Mouse (Mus musculus): Measurements from ENCODE around the gene Ryr3.

Gene Ryr3

DNA sequence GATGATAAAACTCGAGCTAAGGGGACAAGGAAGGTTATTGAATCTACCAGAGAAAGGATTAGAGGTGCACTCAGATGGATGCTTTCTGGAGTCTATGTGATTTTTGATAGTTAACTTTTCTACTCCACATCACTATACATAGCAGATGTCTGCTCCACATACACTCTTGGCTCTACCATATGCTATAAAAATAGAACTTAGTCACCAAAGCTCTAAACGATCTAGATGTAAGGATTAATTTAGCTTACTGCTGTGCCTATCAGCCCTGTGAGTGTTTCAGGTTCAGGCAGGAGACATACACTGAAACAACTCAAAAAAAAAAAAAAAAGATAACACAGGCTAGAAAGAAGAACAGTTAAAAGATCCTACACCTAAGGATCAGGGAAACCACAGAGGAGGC is 410.9 kb downstream of the Ryr3 start:
- in situ Hi-C loops (cut with MboI, MseI) = loop anchor here (25.0 kb wide), 1 partner anchor 956 kb away; the partner anchor contains the start of gene Grem1

DNA sequence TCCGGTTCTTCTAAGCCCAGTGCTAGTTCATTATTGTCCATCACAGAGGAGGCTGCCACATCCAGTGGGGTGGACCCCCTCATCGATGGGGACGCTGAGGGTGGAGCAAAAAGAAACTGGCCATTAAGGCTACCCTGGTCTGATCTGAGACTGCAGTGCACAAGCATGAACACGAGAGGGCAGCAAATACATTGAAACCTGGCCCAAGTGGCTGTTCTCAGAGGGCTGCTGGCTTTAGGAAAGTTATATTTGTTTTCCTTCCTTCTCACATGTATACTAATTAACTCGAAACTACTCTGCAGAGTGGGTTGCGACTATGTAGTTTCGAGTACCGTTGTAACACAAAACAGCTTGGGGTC is 416.9 kb downstream of the Ryr3 start:
- in situ Hi-C loops (cut with MboI, MseI) = loop anchor here (25.0 kb wide), 1 partner anchor 962 kb away; the partner anchor contains the start of gene Grem1

DNA sequence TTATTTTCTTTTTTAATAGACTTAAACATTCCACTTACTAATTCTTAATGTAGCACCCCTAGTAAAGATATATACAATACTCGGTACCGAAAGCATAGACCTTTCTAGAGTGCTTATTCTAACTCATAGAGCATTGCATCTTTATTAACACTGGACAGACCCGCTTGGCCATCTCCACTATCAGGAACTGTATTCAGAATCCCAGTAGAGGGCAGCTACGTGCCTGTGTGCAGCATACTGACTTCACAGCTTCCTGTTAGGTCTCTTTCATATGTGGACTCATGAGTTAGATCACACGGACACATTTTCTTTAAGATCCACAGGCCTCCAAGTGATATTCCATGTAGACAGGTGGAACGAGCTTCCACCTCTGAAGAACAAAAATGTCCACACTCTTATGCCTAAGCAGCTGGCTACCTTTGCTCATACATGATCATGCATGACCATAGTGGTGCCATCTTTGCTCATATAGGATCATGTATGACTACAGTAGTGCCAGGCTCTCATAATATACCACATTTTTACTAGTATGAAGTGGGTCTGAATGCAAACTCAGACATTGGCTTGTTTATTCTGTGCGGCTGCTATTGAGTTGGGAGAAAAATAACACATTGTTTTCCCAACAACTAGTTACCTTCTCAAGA is 417.4 kb downstream of the Ryr3 start:
- in situ Hi-C loops (cut with MboI, MseI) = no loop called here

DNA sequence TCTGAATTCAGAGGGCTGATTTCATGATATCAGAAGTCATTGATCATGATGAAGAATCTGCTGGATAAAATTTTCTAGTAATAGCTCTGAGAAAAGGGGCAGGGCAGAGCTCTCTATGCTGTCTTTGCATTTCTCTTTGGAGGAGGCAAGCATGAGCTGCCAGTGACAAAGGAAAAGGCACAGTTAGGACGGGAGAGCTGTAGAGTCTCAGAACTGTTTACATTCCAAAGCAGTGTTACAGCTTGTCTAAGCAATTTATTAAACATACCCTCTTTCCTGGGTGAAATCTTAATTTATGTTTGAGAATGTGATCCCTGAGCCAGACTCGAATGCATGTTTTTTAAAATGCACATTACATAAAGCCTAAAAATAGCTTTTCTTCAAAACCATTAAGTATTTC is 435.3 kb downstream of the Ryr3 start:
- in situ Hi-C loops (cut with MboI, MseI) = no loop called here

DNA sequence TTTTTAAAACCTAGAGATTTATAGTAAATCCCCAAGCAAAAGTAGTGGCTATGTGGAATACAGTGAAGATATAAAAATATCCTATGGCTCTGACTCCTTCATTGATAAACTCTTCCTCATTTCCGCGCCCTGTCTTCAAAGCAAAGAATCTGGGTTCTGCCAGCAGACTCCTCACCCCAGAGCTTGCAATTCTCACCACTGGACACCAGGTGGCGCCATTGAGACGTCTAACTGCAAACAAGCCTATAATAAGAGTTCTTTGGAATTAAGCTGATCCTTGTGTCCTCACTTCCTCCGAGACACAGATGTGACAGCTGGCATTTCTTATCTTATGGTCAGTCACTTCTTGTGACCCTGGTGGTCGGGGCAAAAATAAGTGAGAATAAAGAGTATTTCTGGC is 442.1 kb downstream of the Ryr3 start:
- in situ Hi-C loops (cut with MboI, MseI) = loop anchor here (10.0 kb wide), 1 partner anchor 460 kb away; no protein-coding TSS in a partner anchor

DNA sequence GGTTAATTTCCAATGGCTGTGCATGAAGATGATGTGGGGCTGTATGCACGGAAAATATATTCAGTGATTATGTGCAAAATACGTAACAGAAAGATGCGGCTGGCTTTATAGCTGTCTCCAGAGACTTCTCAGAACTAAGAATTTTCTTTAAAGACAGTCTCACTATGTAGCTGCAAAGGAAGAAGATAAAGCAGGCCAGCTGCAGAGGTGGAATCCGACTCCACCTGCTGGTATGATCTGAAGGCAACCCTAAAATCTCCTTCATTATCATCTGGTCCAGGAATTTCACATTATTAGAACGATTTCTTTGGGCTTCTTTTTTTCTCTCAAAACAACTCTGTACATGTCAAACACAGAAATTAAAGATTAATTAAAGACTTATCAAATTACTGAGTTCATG is 449.2 kb downstream of the Ryr3 start:
- in situ Hi-C loops (cut with MboI, MseI) = loop anchor here (10.0 kb wide), 1 partner anchor 263 kb away; no protein-coding TSS in a partner anchor

- in situ Hi-C loops (cut with MboI, MseI) = loop anchor here (10.0 kb wide), 1 partner anchor 260 kb away; no protein-coding TSS in a partner anchor
These were observed 451.9 kb downstream of the Ryr3 start for GRCm38 (mm10) chr2:112765046-112765445.

GRCm38 (mm10) chr2:112764274-112764673 is 452.6 kb downstream of the Ryr3 start:
- in situ Hi-C loops (cut with MboI, MseI) = loop anchor here (10.0 kb wide), 1 partner anchor 259 kb away; no protein-coding TSS in a partner anchor

- in situ Hi-C loops (cut with MboI, MseI) = loop anchor here (10.0 kb wide), 1 partner anchor 257 kb away; no protein-coding TSS in a partner anchor
These were observed 454.9 kb downstream of the Ryr3 start for GRCm38 (mm10) chr2:112762006-112762405.

DNA sequence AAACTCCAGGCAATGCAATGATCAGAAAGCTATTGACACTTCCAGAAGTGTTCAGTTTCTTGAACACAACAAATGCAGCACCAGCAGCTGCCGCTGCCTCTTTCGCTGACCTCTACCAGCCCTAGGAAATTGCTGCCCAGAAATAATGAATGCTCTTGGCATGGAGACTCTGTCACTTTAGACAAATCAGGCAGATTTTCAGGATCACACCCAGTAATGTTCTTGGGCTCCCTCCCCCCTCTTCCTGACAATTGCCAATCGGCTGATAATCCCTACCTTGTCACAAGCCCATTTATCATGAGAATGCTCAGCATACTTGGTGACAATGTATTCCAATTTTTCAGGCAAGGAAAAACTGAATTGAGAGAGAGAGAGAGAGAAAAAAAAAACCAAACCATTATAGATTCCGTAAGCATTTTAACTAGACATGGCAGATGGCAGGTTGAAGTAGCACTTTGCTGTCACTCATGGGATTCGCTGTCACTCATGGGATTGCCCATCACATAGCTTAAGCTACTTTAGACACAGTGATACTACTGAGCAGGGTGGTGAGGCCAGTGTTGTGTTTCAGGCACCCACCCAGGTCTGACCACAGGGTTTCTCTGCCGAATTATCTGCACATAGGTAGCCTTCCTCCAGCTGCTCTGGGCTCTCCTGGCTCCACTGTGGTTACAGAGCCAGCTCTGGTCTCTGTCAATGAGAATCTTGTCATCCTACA is 455.5 kb downstream of the Ryr3 start:
- in situ Hi-C loops (cut with MboI, MseI) = loop anchor here (10.0 kb wide), 1 partner anchor 257 kb away; no protein-coding TSS in a partner anchor

- in situ Hi-C loops (cut with MboI, MseI) = loop anchor here (10.0 kb wide), 1 partner anchor 256 kb away; no protein-coding TSS in a partner anchor
These were observed 456.2 kb downstream of the Ryr3 start for GRCm38 (mm10) chr2:112760692-112761091.

DNA sequence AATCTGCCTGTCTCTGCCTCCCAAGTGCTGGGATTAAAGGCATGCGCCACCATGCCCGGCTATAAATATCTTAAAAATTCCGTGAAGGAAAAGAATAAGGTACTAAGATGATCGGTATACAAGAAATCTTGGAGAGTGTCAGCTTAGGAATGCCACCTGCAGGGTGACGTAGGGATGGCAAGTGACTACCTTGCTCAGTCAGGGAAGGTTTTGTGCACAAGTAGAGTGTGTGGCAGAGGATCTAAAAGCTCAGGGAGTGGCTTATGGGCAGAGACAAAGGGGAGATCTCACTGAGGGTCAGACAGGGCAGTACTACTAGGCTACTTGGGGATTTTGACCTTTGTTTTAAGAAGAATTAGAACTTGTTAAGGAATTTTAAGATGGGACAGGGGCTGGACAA is 457.2 kb downstream of the Ryr3 start:
- in situ Hi-C loops (cut with MboI, MseI) = loop anchor here (10.0 kb wide), 1 partner anchor 255 kb away; no protein-coding TSS in a partner anchor

- in situ Hi-C loops (cut with MboI, MseI) = no loop called here
These were observed 458.2 kb downstream of the Ryr3 start for GRCm38 (mm10) chr2:112758732-112759131.

DNA sequence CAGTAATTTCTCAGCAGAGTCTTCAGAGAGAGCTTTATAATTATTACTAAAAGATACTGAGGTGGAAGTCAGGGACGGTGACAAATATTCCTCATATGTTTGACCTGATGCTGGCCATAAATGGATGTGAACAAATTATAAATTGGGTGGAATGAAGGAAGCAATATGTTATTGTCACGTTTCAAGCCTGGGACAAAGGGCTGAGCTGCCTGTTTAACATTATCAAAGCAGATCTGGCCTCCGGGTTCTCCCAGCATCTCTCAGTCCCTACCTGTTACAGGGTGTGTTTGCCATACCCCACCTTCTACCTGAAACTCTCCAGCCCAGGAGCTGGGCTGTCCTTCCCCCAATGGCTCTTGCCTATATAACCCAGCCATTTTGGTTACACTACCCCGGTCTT is 463.6 kb downstream of the Ryr3 start:
- in situ Hi-C loops (cut with MboI, MseI) = no loop called here

DNA sequence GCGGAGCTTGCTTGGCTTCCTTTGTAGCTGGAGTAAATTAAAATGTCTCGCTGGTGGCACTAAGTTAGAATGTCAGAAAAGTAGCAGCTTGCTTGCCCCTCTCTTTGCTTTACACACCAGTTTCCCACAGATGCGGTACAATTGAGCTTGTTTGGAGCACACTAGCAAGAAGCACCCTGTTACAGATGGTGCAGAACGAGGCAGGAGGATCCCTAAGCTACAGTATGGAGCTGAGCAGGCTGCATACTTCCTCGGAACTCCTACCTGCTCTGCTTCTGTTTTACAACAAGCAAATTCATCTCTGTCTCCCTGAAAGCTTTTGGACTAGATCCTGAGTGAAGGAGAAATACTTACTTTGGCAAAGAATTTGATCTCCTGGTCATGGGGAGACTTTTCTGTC is 465.5 kb downstream of the Ryr3 start:
- in situ Hi-C loops (cut with MboI, MseI) = no loop called here

DNA sequence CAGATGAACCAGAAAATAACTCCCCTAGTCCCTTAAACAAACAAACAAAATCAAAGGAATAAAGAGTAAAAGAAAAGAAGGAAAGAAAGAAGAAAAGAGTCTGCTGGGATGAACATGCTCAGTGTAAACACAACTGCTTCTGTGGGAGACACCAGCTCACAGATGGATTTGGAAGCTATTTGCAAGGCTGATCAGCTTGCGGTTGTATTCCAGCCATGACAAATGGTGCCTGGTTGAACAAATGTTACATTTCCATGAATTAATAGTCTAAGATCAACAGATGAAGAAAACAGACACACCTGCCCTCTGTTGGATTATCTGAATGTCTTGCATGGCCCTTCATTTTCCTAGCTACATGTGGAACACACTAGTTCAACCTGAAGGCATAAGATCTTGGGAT is 468.4 kb downstream of the Ryr3 start:
- in situ Hi-C loops (cut with MboI, MseI) = no loop called here

GRCm38 (mm10) chr2:112732942-112733341 is 484.0 kb downstream of the Ryr3 start:
- in situ Hi-C loops (cut with MboI, MseI) = no loop called here

DNA sequence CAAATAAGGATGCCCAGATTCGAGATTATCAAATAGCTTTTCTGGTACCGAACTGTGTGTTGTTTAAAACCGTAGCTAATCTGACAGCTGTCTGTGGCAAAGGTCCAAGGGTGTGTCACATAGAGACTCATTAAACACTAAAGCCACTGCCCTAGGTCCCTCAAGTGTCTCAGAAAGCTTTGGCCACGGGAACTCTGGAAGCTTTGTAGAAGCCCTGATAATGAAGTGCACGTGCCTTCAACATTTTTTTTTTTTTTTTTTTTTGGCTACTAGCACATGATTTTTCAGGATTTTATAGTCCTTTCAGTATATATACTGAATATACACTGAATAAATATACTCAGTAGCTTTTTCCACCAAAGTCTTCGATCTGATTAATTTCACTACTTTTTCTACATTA is 489.1 kb downstream of the Ryr3 start:
- in situ Hi-C loops (cut with MboI, MseI) = no loop called here

GRCm38 (mm10) chr2:112721217-112721616 is 495.7 kb downstream of the Ryr3 start:
- in situ Hi-C loops (cut with MboI, MseI) = no loop called here

DNA sequence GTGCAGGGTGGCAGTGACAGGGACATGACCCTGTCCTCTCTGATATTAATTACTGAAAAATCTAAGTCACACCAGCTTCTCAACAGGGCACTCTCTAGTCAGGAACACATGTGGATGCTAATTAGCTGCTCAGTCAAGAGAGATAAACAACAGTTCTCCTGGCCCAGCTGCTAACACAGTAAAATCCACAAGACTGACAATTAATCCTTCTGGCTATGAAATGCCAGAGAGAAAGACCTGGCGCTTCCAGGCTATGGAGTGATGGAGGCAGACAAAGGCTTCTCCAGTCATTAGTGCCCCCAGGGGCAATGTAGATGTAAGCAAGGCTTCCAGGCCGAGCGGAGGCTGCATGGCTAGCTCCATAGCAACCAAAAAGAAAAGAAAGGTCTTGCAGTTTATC is 496.2 kb downstream of the Ryr3 start:
- in situ Hi-C loops (cut with MboI, MseI) = no loop called here

DNA sequence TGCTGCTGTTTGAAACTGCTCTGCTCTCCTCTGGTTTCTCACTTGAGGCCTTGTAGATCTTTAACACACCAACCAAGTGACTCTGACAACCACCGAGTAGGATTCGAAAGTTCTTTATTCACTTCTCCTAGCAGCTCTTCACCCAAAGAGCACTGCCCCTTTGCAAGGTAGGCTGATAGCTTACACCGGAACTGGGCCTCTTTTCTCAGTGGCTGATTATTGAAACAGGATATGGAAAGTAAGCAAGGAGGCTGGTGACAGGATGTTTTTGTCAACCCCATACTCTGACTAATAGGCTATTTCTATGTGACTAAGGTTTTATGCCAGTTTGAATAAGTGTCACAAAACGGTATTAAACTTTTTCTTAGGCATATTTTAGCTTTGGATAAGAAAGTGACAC is 502.2 kb downstream of the Ryr3 start:
- in situ Hi-C loops (cut with MboI, MseI) = no loop called here

DNA sequence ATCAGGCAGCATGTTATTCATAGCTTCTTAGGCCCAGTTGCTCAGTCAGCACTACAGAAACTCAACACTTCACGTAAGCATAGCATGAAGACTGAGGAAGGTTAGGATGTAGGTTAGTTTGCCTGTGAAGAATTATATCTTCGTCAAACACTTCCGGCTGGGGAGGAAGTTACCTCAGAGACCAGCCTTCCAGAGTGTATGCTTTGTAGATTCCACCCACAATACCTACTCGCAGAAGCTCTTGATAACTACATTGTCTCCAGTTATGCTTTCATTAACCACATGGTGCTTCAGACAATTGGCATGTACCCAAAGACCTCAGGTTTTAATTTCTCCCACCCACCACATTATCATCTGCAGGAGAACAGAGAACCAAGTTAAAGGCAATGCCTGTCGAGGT is 535.1 kb downstream of the Ryr3 start:
- in situ Hi-C loops (cut with MboI, MseI) = loop anchor here (25.0 kb wide), 1 partner anchor 1005 kb away; no protein-coding TSS in a partner anchor

DNA sequence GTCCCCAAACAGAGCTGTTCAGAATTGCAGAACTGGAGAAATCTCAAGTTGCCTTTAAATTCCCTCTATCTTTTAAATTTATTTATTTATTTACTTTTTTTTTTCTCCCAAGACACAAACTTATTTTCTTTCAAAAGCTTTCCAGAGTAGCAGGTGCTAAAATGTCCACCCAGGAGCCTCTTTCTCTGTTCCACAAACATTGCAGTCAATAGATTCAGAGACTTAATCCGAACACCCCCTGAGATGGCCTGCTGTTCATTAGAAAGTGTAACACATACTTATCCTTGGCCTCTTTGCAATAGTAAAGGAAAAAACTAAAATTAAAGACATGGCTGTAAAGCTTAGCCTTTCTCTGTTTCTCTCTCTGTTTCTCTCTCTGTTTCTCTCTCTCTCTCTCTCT is 539.6 kb downstream of the Ryr3 start:
- in situ Hi-C loops (cut with MboI, MseI) = loop anchor here (25.0 kb wide), 1 partner anchor 1010 kb away; no protein-coding TSS in a partner anchor

All from T-helper 2 cell (primary cell).